Mouse (Mus musculus): ENCODE measurements at regions not wholly inside any gene's neighbourhood (a gene's known extent, or its start where the extent isn't known, plus 50 kb on each side); places are given as distances from the start of the nearest gene placed in this dataset.
A peak's percentile ranks its signal among the peaks of the same experiment; 100 is the strongest.

GRCm38 (mm10) chr5:118339676-118340661 lies 94.9 kb downstream of the 2410131K14Rik start:
- TF ChIP-seq CTCF (IDR thresholded peaks at IDR 0.05; ENCODE audit: low read depth) = no peak
- 20% methylated on average over 22 of the region's 22 CpGs for WGBS
- Histone ChIP-seq H3K4me3 (replicated peaks; ENCODE audit: low read depth, low read length) (no peak overlapping the region), H3K36me3 (ENCODE audit: insufficient read depth, low read length) (no peaks in the 10 kb centered on the region), H3K27ac (peak overlapping the region; percentile 42), H3K4me1 (replicated peaks; ENCODE audit: insufficient read depth, low read length) (0 out of 2 replicates have a peak, but pooled peaks cover 6% of the 10 kb centered on the region), H3K4me2 (ENCODE audit: low read length) (peak overlapping the region; percentile 15; the same call in 1 of the 2 replicates), H3K9ac (ENCODE audit: low read depth, low read length) (no peak overlapping the region), H3K9me3 (replicated peaks; ENCODE audit: low read length) (no peaks in the 10 kb centered on the region), H3K27me3 (ENCODE audit: insufficient read depth, low read length) (no peaks in the 10 kb centered on the region)
- ATAC-seq (replicated peaks; ENCODE audit: low FRiP score, low read depth) (peak; percentile 81), DNase-seq (ENCODE audit: low spot score) (peak; percentile 81)

- 21% methylated on average over 19 of the region's 19 CpGs for WGBS
- ATAC-seq (replicated peaks; ENCODE audit: low FRiP score, low read depth) = no peak
- TF ChIP-seq CTCF (IDR thresholded peaks at IDR 0.05; ENCODE audit: low read depth) = no peak
- Histone ChIP-seq H3K36me3 (ENCODE audit: insufficient read depth, low read length) (no peaks in the 10 kb centered on the region), H3K9ac (ENCODE audit: low read depth, low read length) (no peak overlapping the region), H3K4me2 (ENCODE audit: low read length) (no peak overlapping the region), H3K4me1 (replicated peaks; ENCODE audit: insufficient read depth, low read length) (0 out of 2 replicates have a peak, but pooled peaks cover 6% of the 10 kb centered on the region), H3K27ac (no peak overlapping the region), H3K4me3 (replicated peaks; ENCODE audit: low read depth, low read length) (no peak overlapping the region), H3K27me3 (ENCODE audit: insufficient read depth, low read length) (no peaks in the 10 kb centered on the region), H3K9me3 (replicated peaks; ENCODE audit: low read length) (no peaks in the 10 kb centered on the region)
- no peak for DNase-seq (ENCODE audit: low spot score)
Measured at GRCm38 (mm10) chr5:118343444-118344320, 98.7 kb downstream of the 2410131K14Rik start.

GRCm38 (mm10) chr5:118345226-118345625 lies 100.2 kb downstream of the 2410131K14Rik start:
- DNase-seq (ENCODE audit: low spot score) = no peak
- Histone ChIP-seq H3K9ac (ENCODE audit: low read depth, low read length) (no peak overlapping the region), H3K27ac (no peak overlapping the region), H3K4me3 (replicated peaks; ENCODE audit: low read depth, low read length) (no peak overlapping the region), H3K36me3 (ENCODE audit: insufficient read depth, low read length) (no peaks in the 10 kb centered on the region), H3K9me3 (replicated peaks; ENCODE audit: low read length) (no peaks in the 10 kb centered on the region), H3K4me1 (replicated peaks; ENCODE audit: insufficient read depth, low read length) (no peaks in the 10 kb centered on the region), H3K4me2 (ENCODE audit: low read length) (no peak overlapping the region), H3K27me3 (ENCODE audit: insufficient read depth, low read length) (no peaks in the 10 kb centered on the region)
- 94% methylated on average over 3 of the region's 3 CpGs for WGBS
- no peak for TF ChIP-seq CTCF (IDR thresholded peaks at IDR 0.05; ENCODE audit: low read depth)
- ATAC-seq (replicated peaks; ENCODE audit: low FRiP score, low read depth) = no peak

- Histone ChIP-seq H3K4me1 (replicated peaks; ENCODE audit: insufficient read depth, low read length) (no peaks in the 10 kb centered on the region), H3K27ac (no peak overlapping the region), H3K9ac (ENCODE audit: low read depth, low read length) (no peak overlapping the region), H3K36me3 (ENCODE audit: insufficient read depth, low read length) (no peaks in the 10 kb centered on the region), H3K27me3 (ENCODE audit: insufficient read depth, low read length) (no peaks in the 10 kb centered on the region), H3K4me2 (ENCODE audit: low read length) (no peak overlapping the region), H3K9me3 (replicated peaks; ENCODE audit: low read length) (no peaks in the 10 kb centered on the region), H3K4me3 (replicated peaks; ENCODE audit: low read depth, low read length) (no peak overlapping the region)
- no peak for ATAC-seq (replicated peaks; ENCODE audit: low FRiP score, low read depth)
- no peak for TF ChIP-seq CTCF (IDR thresholded peaks at IDR 0.05; ENCODE audit: low read depth)
- DNase-seq (ENCODE audit: low spot score) = no peak
- 87% methylated on average over 3 of the region's 3 CpGs for WGBS
Measured at GRCm38 (mm10) chr5:118349057-118349456, 104.0 kb downstream of the 2410131K14Rik start.

- no peak for TF ChIP-seq CTCF (IDR thresholded peaks at IDR 0.05; ENCODE audit: low read depth)
- ATAC-seq (replicated peaks; ENCODE audit: low FRiP score, low read depth) (no peak), DNase-seq (ENCODE audit: low spot score) (no peak)
- WGBS = 52% methylated on average over 1 of the region's 1 CpGs
- Histone ChIP-seq H3K4me2 (ENCODE audit: low read length) (no peak overlapping the region), H3K9me3 (replicated peaks; ENCODE audit: low read length) (no peaks in the 10 kb centered on the region), H3K4me1 (replicated peaks; ENCODE audit: insufficient read depth, low read length) (0 out of 2 replicates have a peak, but pooled peaks cover 3% of the 10 kb centered on the region), H3K27ac (no peak overlapping the region), H3K27me3 (ENCODE audit: insufficient read depth, low read length) (peaks cover 4% of the 10 kb centered on the region; the same call in 1 of the 2 replicates), H3K9ac (ENCODE audit: low read depth, low read length) (no peak overlapping the region), H3K4me3 (replicated peaks; ENCODE audit: low read depth, low read length) (no peak overlapping the region), H3K36me3 (ENCODE audit: insufficient read depth, low read length) (no peaks in the 10 kb centered on the region)
Measured at GRCm38 (mm10) chr5:118351301-118351700, 106.3 kb downstream of the 2410131K14Rik start.

- no peak overlapping the region for H3K4me2 ChIP-seq (ENCODE audit: low read length)
- no peak for DNase-seq (ENCODE audit: low spot score)
- no peak for TF ChIP-seq CTCF (IDR thresholded peaks at IDR 0.05; ENCODE audit: low read depth)
- no peak overlapping the region for H3K27ac ChIP-seq
- H3K4me1 ChIP-seq (replicated peaks; ENCODE audit: insufficient read depth, low read length) = 0 out of 2 replicates have a peak, but pooled peaks cover 3% of the 10 kb centered on the region
- ATAC-seq (replicated peaks; ENCODE audit: low FRiP score, low read depth) = no peak
- H3K27me3 ChIP-seq (ENCODE audit: insufficient read depth, low read length) = peaks cover 4% of the 10 kb centered on the region; the same call in 1 of the 2 replicates
- H3K9me3 ChIP-seq (replicated peaks; ENCODE audit: low read length) = no peaks in the 10 kb centered on the region
- H3K4me3 ChIP-seq (replicated peaks; ENCODE audit: low read depth, low read length) = no peak overlapping the region
- no peak overlapping the region for H3K9ac ChIP-seq (ENCODE audit: low read depth, low read length)
- H3K36me3 ChIP-seq (ENCODE audit: insufficient read depth, low read length) = no peaks in the 10 kb centered on the region
- 91% methylated on average over 4 of the region's 4 CpGs for WGBS
Measured at GRCm38 (mm10) chr5:118352142-118352541, 107.1 kb downstream of the 2410131K14Rik start.

Measured in kidney, postnatal 0 days (tissue).